Comparison of ENCODE assay signal across 8 mouse cellular contexts in the genomic region with DNA sequence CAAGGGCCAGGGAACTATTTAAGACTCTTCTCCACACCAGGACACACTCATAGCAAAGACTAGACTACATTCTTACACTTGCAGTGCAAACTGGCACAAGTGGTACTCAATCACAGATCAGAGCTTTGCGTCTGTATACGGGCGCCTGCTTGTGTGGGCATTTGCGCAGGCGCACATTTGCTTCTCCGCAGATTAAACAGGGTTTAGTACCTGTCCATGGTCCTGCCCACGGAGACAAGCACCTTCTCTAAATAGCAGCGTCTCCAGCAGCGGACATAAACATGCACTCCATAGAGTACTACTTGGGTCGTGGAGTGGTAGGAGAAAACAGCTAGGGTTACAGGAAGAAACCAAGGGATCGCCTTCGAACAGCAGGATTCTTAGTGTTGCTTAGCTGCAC.
DNase-seq lines count a peak whose midpoint lies in the region.

No protein-coding gene starts in this region.

- DNase-seq in heart, postnatal 10 days, result peak; percentile 61 to 73
- DNase-seq in heart, postnatal 25 days (ENCODE audit: low spot score), result no peak
- peak; percentile 39 for DNase-seq in ovary, postnatal 36 days (ENCODE audit: low spot score)
- no peak for DNase-seq in ovary, adult 18-20 months (ENCODE audit: low spot score)
- DNase-seq in induced T-regulatory cell, adult 2 months (ENCODE audit: low read depth), result peak; percentile 27
- peak; percentile 28 for DNase-seq in thymus, postnatal 25 days
- DNase-seq in left cerebral cortex, adult 11 months (ENCODE audit: low spot score), result no peak
- DNase-seq in gastrocnemius, postnatal 4 days (ENCODE audit: low spot score in 2 of 2), result no peak

- intact Hi-C loops in heart, postnatal 10 days (cut with DNase I), result no loop called here
- intact Hi-C loops in heart, postnatal 25 days (cut with DNase I), result no loop called here

Comparison
In these comparisons a context has a peak if more than half of its experiments do, and no peak if none do; other contexts are left out.
1. DNase-seq: peak in heart, postnatal 10 days (2 of 2), ovary, postnatal 36 days (single experiment), induced T-regulatory cell, adult 2 months (single experiment) and thymus, postnatal 25 days (single experiment); none in heart, postnatal 25 days (single experiment), ovary, adult 18-20 months (single experiment), left cerebral cortex, adult 11 months (single experiment) and gastrocnemius, postnatal 4 days (0 of 2).